Comparison of ENCODE assay signal across 10 mouse cellular contexts in genomic region chr15:95598630-95599029, GRCm38 (mm10). TPM values are rescaled to one million over a fixed set of nuclear protein-coding genes. Genes with fewer than 3 reads are reported as not detected.
DNase-seq lines count a peak whose midpoint lies in the region; ATAC-seq and TF ChIP-seq lines count a peak whose summit lies in the region.
"Had no signal": no experiment of that assay in that cellular context is flagged by ENCODE, and none has a peak within 500 bp of the region (broad histone marks: within the 10 kb centered on the region; RNA-seq: fewer than 3 reads in every experiment).

No protein-coding gene starts in this region.

- no peaks in the 10 kb centered on the region for H3K27me3 ChIP-seq in hindbrain, embryonic 10.5 days (ENCODE audit: insufficient read depth, poor library complexity, severe bottlenecking)
- no peaks in the 10 kb centered on the region for H3K27me3 ChIP-seq in hindbrain, embryonic 16.5 days (replicated peaks; ENCODE audit: control insufficient read depth, insufficient read depth, low read length)
- no peaks in the 10 kb centered on the region for H3K27me3 ChIP-seq in embryonic facial prominence, embryonic 10.5 days (replicated peaks; ENCODE audit: low read depth, poor library complexity, severe bottlenecking)
- no peaks in the 10 kb centered on the region for H3K27me3 ChIP-seq in small intestine, adult 2 months (ENCODE audit: control insufficient read depth, insufficient read depth, low read length)

- H3K4me1 ChIP-seq in hindbrain, embryonic 10.5 days (replicated peaks), result no peaks in the 10 kb centered on the region
- H3K4me1 ChIP-seq in hindbrain, embryonic 16.5 days (ENCODE audit: control insufficient read depth, insufficient read depth, low read depth, low read length), result no peaks in the 10 kb centered on the region
- H3K4me1 ChIP-seq in embryonic facial prominence, embryonic 10.5 days, result no peaks in the 10 kb centered on the region
- H3K4me1 ChIP-seq in small intestine, adult 2 months (ENCODE audit: control insufficient read depth, insufficient read depth, insufficient read length, low read length), result no peaks in the 10 kb centered on the region

- no peak overlapping the region for H3K9ac ChIP-seq in hindbrain, embryonic 16.5 days (ENCODE audit: low read depth, low read length)

- H3K9me3 ChIP-seq in hindbrain, embryonic 10.5 days, result no peaks in the 10 kb centered on the region
- no peaks in the 10 kb centered on the region for H3K9me3 ChIP-seq in hindbrain, embryonic 16.5 days (ENCODE audit: control insufficient read depth, low read length)
- no peaks in the 10 kb centered on the region for H3K9me3 ChIP-seq in embryonic facial prominence, embryonic 10.5 days

- H3K4me3 ChIP-seq in hindbrain, embryonic 10.5 days, result no peak overlapping the region
- no peak overlapping the region for H3K4me3 ChIP-seq in hindbrain, embryonic 16.5 days (ENCODE audit: low read length)
- no peak overlapping the region for H3K4me3 ChIP-seq in embryonic facial prominence, embryonic 10.5 days
- H3K4me3 ChIP-seq in small intestine, adult 2 months (ENCODE audit: low read depth, low read length), result no peak overlapping the region
- H3K4me3 ChIP-seq: myocyte had no signal

- DNase-seq in hindbrain, embryonic 10.5 days (ENCODE audit: low spot score), result peak; percentile 29
- DNase-seq in right cerebral cortex, adult 18-20 months, result peak; percentile 24
- DNase-seq in right cerebral cortex, postnatal 4 days, result no peak
- peak; percentile 16 for DNase-seq in embryonic facial prominence, embryonic 10.5 days (ENCODE audit: low spot score)
- DNase-seq in heart, postnatal 4 days, result no peak
- DNase-seq in c-Kit-positive CD71-positive TER-119-positive erythroid progenitor cells, embryonic 14.5 days (ENCODE audit: low spot score), result no peak

- no peak for TF ChIP-seq POLR2A in small intestine, adult 2 months (IDR thresholded peaks at IDR 0.05; ENCODE audit: low read depth, low read length)

- H3K36me3 ChIP-seq in hindbrain, embryonic 10.5 days, result no peaks in the 10 kb centered on the region
- H3K36me3 ChIP-seq in hindbrain, embryonic 16.5 days (ENCODE audit: control insufficient read depth, insufficient read depth, low read length), result no peaks in the 10 kb centered on the region
- no peaks in the 10 kb centered on the region for H3K36me3 ChIP-seq in embryonic facial prominence, embryonic 10.5 days (replicated peaks)
- no peaks in the 10 kb centered on the region for H3K36me3 ChIP-seq in small intestine, adult 2 months (ENCODE audit: control insufficient read depth, insufficient read depth, low read length)

- peak; percentile 22; the same call in 1 of the 2 replicates for TF ChIP-seq CTCF in small intestine, adult 2 months (IDR thresholded peaks at IDR 0.05; ENCODE audit: extremely low read depth, insufficient read length, insufficient replicate concordance, low read depth, low read length)

- WGBS in hindbrain, embryonic 10.5 days, result 58% methylated on average over 1 of the region's 1 CpGs
- WGBS in hindbrain, embryonic 16.5 days, result 59% methylated on average over 1 of the region's 1 CpGs
- WGBS in embryonic facial prominence, embryonic 10.5 days, result 76% methylated on average over 1 of the region's 1 CpGs
- 60% methylated on average over 1 of the region's 1 CpGs for WGBS in small intestine, adult 2 months

- no peak for ATAC-seq in hindbrain, embryonic 16.5 days

- H3K4me2 ChIP-seq in hindbrain, embryonic 16.5 days (ENCODE audit: low read length), result no peak overlapping the region

- H3K27ac ChIP-seq in hindbrain, embryonic 10.5 days, result no peak overlapping the region
- H3K27ac ChIP-seq in hindbrain, embryonic 16.5 days (ENCODE audit: low read depth, low read length), result no peak overlapping the region
- H3K27ac ChIP-seq in embryonic facial prominence, embryonic 10.5 days (replicated peaks), result no peak overlapping the region
- H3K27ac ChIP-seq in small intestine, adult 2 months (ENCODE audit: insufficient read depth, low read depth, low read length), result no peak overlapping the region

RNA-seq across cellular contexts. Expression of gene Dbx2, which starts 57.1 kb away (rescaled TPM):
- 5.5 and 7.4 TPM in 2 replicates for polyA plus RNA-seq in hindbrain, embryonic 10.5 days (2016; fragmentation: Nextera tagmentation; extraction: Ambion mirVana)
- polyA plus RNA-seq in hindbrain, embryonic 16.5 days (2015; fragmentation: Nextera tagmentation; extraction: Ambion mirVana), result 11.1 and 15.1 TPM in 2 replicates
- 0.46 and 4.6 TPM in 2 replicates for polyA plus RNA-seq in embryonic facial prominence, embryonic 10.5 days (2016; fragmentation: Nextera tagmentation; extraction: Ambion mirVana)
- polyA plus RNA-seq in small intestine, adult 2 months (2012; rRNA removed), result 0.04 TPM in 1 of 2 replicates, not detected in the other
- not detected for total RNA-seq in heart, postnatal 4 days (2021)
- polyA plus RNA-seq: intestine, embryonic 14.5 days; myocyte had no signal

Comparison
In these comparisons a context has a peak if more than half of its experiments do, and no peak if none do; other contexts are left out.
1. DNase-seq: peak in hindbrain, embryonic 10.5 days (single experiment), right cerebral cortex, adult 18-20 months (single experiment) and embryonic facial prominence, embryonic 10.5 days (single experiment); none in right cerebral cortex, postnatal 4 days (single experiment), heart, postnatal 4 days (single experiment) and c-Kit-positive CD71-positive TER-119-positive erythroid progenitor cells, embryonic 14.5 days (single experiment).